Mouse (Mus musculus) neural tube, embryonic 15.5 days (tissue): ENCODE results near the gene Hist1h2bb. TPM values are rescaled to one million over a fixed set of nuclear protein-coding genes. Genes with fewer than 3 reads are reported as not detected.

Source experiments
- ATAC-seq: fragments of 200-750 bp; cut with Nextera tagmentation; 2 replicates; pipeline ENCODE4 v1.8.0; 2017; ENCODE audit warnings: mild to moderate bottlenecking, moderate TSS enrichment, moderate library complexity; ENCODE audit not compliant: low FRiP score
- H3K27ac ChIP-seq: fragments of 300-500 bp; sonication (generic); replicated peaks from 2 replicates; pipeline ENCODE4 v1.5.1; 2015; ENCODE audit warnings: mild to moderate bottlenecking, inconsistent platforms
- H3K27me3 ChIP-seq: fragments of 300-500 bp; sonication (generic); replicated peaks from 2 replicates; pipeline ENCODE4 v1.6.1; 2015; ENCODE audit warnings: inconsistent platforms
- H3K36me3 ChIP-seq: fragments of 300-500 bp; sonication (generic); 2 replicates; pipeline ENCODE4 v1.6.1; 2015; ENCODE audit warnings: inconsistent platforms
- H3K4me1 ChIP-seq: fragments of 300-500 bp; sonication (generic); 2 replicates; pipeline ENCODE4 v1.6.1; 2015; ENCODE audit warnings: inconsistent platforms
- H3K4me2 ChIP-seq: fragments of 300-500 bp; sonication (generic); 2 replicates; pipeline ENCODE4 v1.6.1; 2015; ENCODE audit warnings: inconsistent platforms, mild to moderate bottlenecking, moderate library complexity
- H3K4me3 ChIP-seq: fragments of 300-500 bp; sonication (generic); replicated peaks from 2 replicates; pipeline ENCODE4 v1.5.1; 2015; ENCODE audit warnings: mild to moderate bottlenecking, inconsistent platforms
- H3K9ac ChIP-seq: fragments of 300-500 bp; sonication (generic); replicated peaks from 2 replicates; pipeline ENCODE4 v1.6.1; 2015; ENCODE audit warnings: mild to moderate bottlenecking, inconsistent platforms
- H3K9me3 ChIP-seq: fragments of 300-500 bp; sonication (generic); replicated peaks from 2 replicates; pipeline ENCODE4 v1.6.1; 2016; ENCODE audit warnings: inconsistent platforms
- WGBS: fragments of 180-500 bp; shearing (Covaris S2); methylation state at CpG from one replicate; pipeline ENCODE4 v1.1.7; 2015; ENCODE audit warnings: mixed read lengths; 5-methylcytosine and 5-hydroxymethylcytosine counted together
- microRNA-seq: library from miRNA; unstranded; fragments of <30 nt; microRNA quantifications from one replicate; pipeline ENCODE4, GENCODE M21; 2017
- polyA plus RNA-seq: library from polyadenylated mRNA; unstranded; fragments of >200 nt; fragmentation: Nextera tagmentation; extraction: Ambion mirVana; gene quantifications from 2 replicates; pipeline ENCODE4 v1.2.1, GENCODE M21; 2015

The Hist1h2bb gene
- polyA plus RNA-seq, 1 experiment from 2014 or later, result not detected

- Histone ChIP-seq H3K4me1 (no peaks in the 10 kb centered on the region), H3K4me3 (no peak overlapping the region), H3K4me2 (no peak overlapping the region), H3K27me3 (no peaks in the 10 kb centered on the region; the same call in 1 of the 2 replicates), H3K27ac (no peak overlapping the region), H3K36me3 (no peaks in the 10 kb centered on the region), H3K9me3 (no peaks in the 10 kb centered on the region), H3K9ac (no peak overlapping the region)
- WGBS, result 89% methylated on average over 4 of the region's 4 CpGs
- no peak for ATAC-seq
Measured at GRCm38 (mm10) chr13:23779025-23779424, 32.5 kb downstream of the Hist1h2bb start.

GRCm38 (mm10) chr13:23792520-23792919, 46.0 kb downstream of the Hist1h2bb start:
- Histone ChIP-seq H3K27me3 (no peaks in the 10 kb centered on the region), H3K4me3 (no peak overlapping the region), H3K36me3 (no peaks in the 10 kb centered on the region), H3K4me1 (no peaks in the 10 kb centered on the region), H3K27ac (no peak overlapping the region), H3K9ac (no peak overlapping the region), H3K4me2 (no peak overlapping the region), H3K9me3 (no peaks in the 10 kb centered on the region)
- WGBS, result 43% methylated on average over 2 of the region's 2 CpGs
- ATAC-seq, result peak; percentile 84; the same call in 1 of the 2 replicates

Small RNAs within 50 kb of the gene (microRNA-seq; reads per million reads assigned to microRNA genes)
- gene Gm44314 (not detected), gene Gm44484 (not detected)

Other genes starting within 250 kb of the Hist1h2bb start
- gene Hist1h4h, start 215.7 kb upstream of the Hist1h2bb start, polyA plus RNA-seq, result 1.5 and 4.5 TPM in 2 replicates
- gene Hist1h2af, start 212.8 kb upstream of the Hist1h2bb start, polyA plus RNA-seq, result 0.77 TPM in 1 of 2 replicates, not detected in the other
- 0.51 and 0.64 TPM in 2 replicates for gene Hist1h3g, start 211.3 kb upstream of the Hist1h2bb start, polyA plus RNA-seq
- gene Hist1h2bh, start 203.3 kb upstream of the Hist1h2bb start, polyA plus RNA-seq, result 0.22 and 0.51 TPM in 2 replicates
- gene Hist1h3f, start 202.7 kb upstream of the Hist1h2bb start, polyA plus RNA-seq, result not detected in 2 replicates
- gene Hist1h4f, start 195.1 kb upstream of the Hist1h2bb start, polyA plus RNA-seq, result not detected in 2 replicates
- 0.09 and 0.13 TPM in 2 replicates for gene Hist1h1d, start 193.5 kb upstream of the Hist1h2bb start, polyA plus RNA-seq
- 1.1 and 1.7 TPM in 2 replicates for gene Hist1h3e, start 184.4 kb upstream of the Hist1h2bb start, polyA plus RNA-seq
- gene Hist1h2ae, start 175.5 kb upstream of the Hist1h2bb start, polyA plus RNA-seq, result 12.5 and 25.5 TPM in 2 replicates
- 2.2 and 2.9 TPM in 2 replicates for gene Hist1h2bg, start 175.3 kb upstream of the Hist1h2bb start, polyA plus RNA-seq
- 2.7 TPM in 1 of 2 replicates, not detected in the other for gene Hist1h2bf, start 172.5 kb upstream of the Hist1h2bb start, polyA plus RNA-seq
- gene Hist1h2ad, start 172.4 kb upstream of the Hist1h2bb start, polyA plus RNA-seq, result 0.97 TPM in 1 of 2 replicates, not detected in the other
- 0.88 and 2.0 TPM in 2 replicates for gene Hist1h3d, start 171.0 kb upstream of the Hist1h2bb start, polyA plus RNA-seq
- 31.8 and 54.1 TPM in 2 replicates for gene Hist1h4d, start 165.1 kb upstream of the Hist1h2bb start, polyA plus RNA-seq
- 1.7 and 2.0 TPM in 2 replicates for gene Hist1h2be, start 125.6 kb upstream of the Hist1h2bb start, polyA plus RNA-seq
- 4.3 and 7.0 TPM in 2 replicates for gene Hist1h1e, start 124.2 kb upstream of the Hist1h2bb start, polyA plus RNA-seq
- gene Hist1h2ac, start 62.8 kb upstream of the Hist1h2bb start, polyA plus RNA-seq, result 0.26 and 0.54 TPM in 2 replicates
- 18.4 and 26.8 TPM in 2 replicates for gene Hist1h2bc, start 62.5 kb upstream of the Hist1h2bb start, polyA plus RNA-seq
- not detected in 2 replicates for gene Hist1h1t, start 50.9 kb upstream of the Hist1h2bb start, polyA plus RNA-seq
- 2.7 and 2.8 TPM in 2 replicates for gene Hist1h4c, start 48.3 kb upstream of the Hist1h2bb start, polyA plus RNA-seq
- 3.7 and 4.6 TPM in 2 replicates for gene Hfe, start 35.9 kb upstream of the Hist1h2bb start, polyA plus RNA-seq
- 7.4 and 13.8 TPM in 2 replicates for gene Hist1h1c, start 7.9 kb upstream of the Hist1h2bb start, polyA plus RNA-seq
- gene Hist1h3c, start 1.1 kb upstream of the Hist1h2bb start, polyA plus RNA-seq, result 0.78 and 2.4 TPM in 2 replicates
- 3.0 and 12.1 TPM in 2 replicates for gene Hist1h2ab, start 4.4 kb downstream of the Hist1h2bb start, polyA plus RNA-seq
- gene Hist1h3b, start 5.5 kb downstream of the Hist1h2bb start, polyA plus RNA-seq, result 1.2 and 2.0 TPM in 2 replicates
- gene Hist1h4b, start 10.3 kb downstream of the Hist1h2bb start, polyA plus RNA-seq, result 1.0 and 2.6 TPM in 2 replicates
- not detected in 2 replicates for gene Hist1h4a, start 14.5 kb downstream of the Hist1h2bb start, polyA plus RNA-seq
- gene Hist1h3a, start 15.7 kb downstream of the Hist1h2bb start, polyA plus RNA-seq, result 1.4 and 2.3 TPM in 2 replicates
- gene Hist1h1a, start 16.9 kb downstream of the Hist1h2bb start, polyA plus RNA-seq, result 0.44 and 0.60 TPM in 2 replicates
- 0.09 TPM in 1 of 2 replicates, not detected in the other for gene Trim38, start 23.2 kb downstream of the Hist1h2bb start, polyA plus RNA-seq
- not detected in 2 replicates for gene Slc17a2, start 60.3 kb downstream of the Hist1h2bb start, polyA plus RNA-seq
- gene Slc17a3, start 92.7 kb downstream of the Hist1h2bb start, polyA plus RNA-seq, result 0.08 TPM in 1 of 2 replicates, not detected in the other
- not detected in 2 replicates for gene Slc17a1, start 121.0 kb downstream of the Hist1h2bb start, polyA plus RNA-seq
- gene Slc17a4, start 168.3 kb downstream of the Hist1h2bb start, polyA plus RNA-seq, result 0.15 and 1.1 TPM in 2 replicates
- not detected in 2 replicates for gene Hist1h2ba, start 187.4 kb downstream of the Hist1h2bb start, polyA plus RNA-seq
- not detected in 2 replicates for gene Hist1h2aa, start 187.7 kb downstream of the Hist1h2bb start, polyA plus RNA-seq
- 0.77 and 1.3 TPM in 2 replicates for gene Scgn, start 244.5 kb downstream of the Hist1h2bb start, polyA plus RNA-seq